Mouse (Mus musculus) G1E (cell line): ENCODE data around the gene Nr4a2. TPM values are rescaled to one million over a fixed set of nuclear protein-coding genes. Genes with fewer than 3 reads are reported as not detected.

Experiments
- ATAC-seq: 2 replicates; pipeline ENCODE4 v1.8.0; 2016; ENCODE audit warnings: mild to moderate bottlenecking; ENCODE audit not compliant: insufficient number of reproducible peaks, poor library complexity, low FRiP score, severe bottlenecking; ENCODE audit errors: extremely low read depth
- DNase-seq: peaks from one replicate; pipeline ENCODE4 v3.0.0; 2012; ENCODE audit warnings: low spot score
- H3K27me3 ChIP-seq: 2 replicates; pipeline ENCODE4 v1.6.1; 2012; ENCODE audit warnings: mild to moderate bottlenecking, low read length, inconsistent platforms; ENCODE audit not compliant: insufficient read depth
- H3K36me3 ChIP-seq: replicated peaks from 2 replicates; pipeline ENCODE3; 2012; ENCODE audit warnings: mild to moderate bottlenecking, inconsistent platforms
- H3K4me1 ChIP-seq: 2 replicates; pipeline ENCODE4 v1.6.1; 2012; ENCODE audit warnings: low read depth, low read length, inconsistent platforms, mixed read lengths; ENCODE audit not compliant: insufficient read depth
- H3K4me3 ChIP-seq: 2 replicates; pipeline ENCODE4 v1.5.1; 2012; ENCODE audit warnings: low read depth, mild to moderate bottlenecking, inconsistent platforms, low read length, moderate library complexity, mixed read lengths
- H3K9me3 ChIP-seq: replicated peaks from 2 replicates; pipeline ENCODE4 v1.6.1; 2012; ENCODE audit warnings: inconsistent platforms
- CTCF ChIP-seq: IDR thresholded peaks from 2 replicates; pipeline ENCODE4 v1.5.1; 2012; ENCODE audit warnings: low read depth, low read length, inconsistent platforms, mixed read lengths
- GATA1 ChIP-seq: IDR thresholded peaks from 2 replicates; pipeline ENCODE4 v1.6.1; 2012; ENCODE audit warnings: borderline replicate concordance, low read length, inconsistent platforms, mixed read lengths
- GATA2 ChIP-seq: IDR thresholded peaks from 2 replicates; pipeline ENCODE4 v1.6.1; 2012; ENCODE audit warnings: low read depth, low read length, inconsistent platforms, borderline replicate concordance
- POLR2AphosphoS5 ChIP-seq: IDR thresholded peaks from 2 replicates; pipeline ENCODE4 v1.6.1; 2012; ENCODE audit warnings: low read depth, low read length, inconsistent platforms; ENCODE audit not compliant: insufficient replicate concordance
- TAL1 ChIP-seq: conservative IDR thresholded peaks from 2 replicates; pipeline ENCODE4 v1.6.1; 2012; ENCODE audit warnings: low read depth, low read length, inconsistent platforms, mixed read lengths
- polyA plus RNA-seq: library from polyadenylated mRNA; stranded (reverse); fragments of >175 nt; gene quantifications from 2 replicates; pipeline ENCODE4 v1.2.3, GENCODE M21; 2012
- total RNA-seq, 2 experiments: library from RNA; stranded (forward) in 1 of 2; stranded (reverse) in 1 of 2; fragments of 200-1000 nt in 1 of 2; fragments of >200 nt in 1 of 2; fragmentation: Nextera tagmentation in 1 of 2; gene quantifications; 2 replicates each; pipeline ENCODE4 v1.2.3; 2014 to 2017

The Nr4a2 gene
- total RNA-seq (2014; fragmentation: Nextera tagmentation) (12.9 and 13.9 TPM in 2 replicates), total RNA-seq (2017) (2.9 and 3.2 TPM in 2 replicates), polyA plus RNA-seq (2.5 and 3.0 TPM in 2 replicates)

DNA sequence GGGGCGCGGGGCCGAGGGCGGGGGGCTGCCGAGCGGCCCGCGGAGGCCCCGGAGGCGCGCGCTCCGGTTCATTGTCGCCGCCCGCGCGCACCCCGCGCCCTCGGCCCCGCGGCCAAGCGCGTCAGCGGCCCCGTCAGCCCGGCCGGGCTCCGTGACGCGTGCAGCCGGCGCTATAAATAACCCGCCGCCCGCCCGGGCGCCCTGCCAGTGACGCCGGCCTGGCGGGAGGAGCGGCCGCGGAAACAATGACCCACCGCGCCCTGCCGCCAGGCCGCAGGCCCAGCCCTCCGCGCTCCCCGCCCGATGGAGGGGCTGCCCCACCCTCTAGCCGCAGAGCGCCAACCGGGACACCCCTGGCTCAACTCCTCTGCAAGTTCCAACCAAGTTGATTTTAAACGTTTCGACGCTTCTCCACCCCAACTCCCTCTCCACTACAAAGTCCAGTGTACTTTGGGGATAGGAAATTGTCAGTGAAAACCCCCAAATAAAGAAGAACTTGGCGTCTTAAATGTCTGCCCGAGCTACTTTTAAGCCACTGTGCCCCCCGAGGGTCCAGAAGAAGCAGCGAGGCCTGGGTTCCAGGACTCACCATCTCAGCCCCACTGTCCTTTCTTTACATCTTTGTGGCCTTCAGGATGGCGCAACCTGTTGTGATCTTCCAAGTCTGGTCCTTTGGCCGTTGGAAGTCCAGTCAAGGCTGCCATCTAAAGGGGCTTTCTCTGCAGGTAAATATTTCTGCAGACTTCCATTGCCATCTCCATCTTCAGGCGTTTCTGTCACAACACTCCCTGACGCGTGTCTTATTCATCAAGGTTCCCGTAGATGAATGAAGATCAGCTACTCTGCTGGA lies at the start of gene Nr4a2:
Gene Nr4a2 (minus strand): TSS at position 13 of the 850 bp plus-strand sequence.
- H3K4me3 ChIP-seq = peak within 1 kb of the TSS; percentile 91

DNA sequence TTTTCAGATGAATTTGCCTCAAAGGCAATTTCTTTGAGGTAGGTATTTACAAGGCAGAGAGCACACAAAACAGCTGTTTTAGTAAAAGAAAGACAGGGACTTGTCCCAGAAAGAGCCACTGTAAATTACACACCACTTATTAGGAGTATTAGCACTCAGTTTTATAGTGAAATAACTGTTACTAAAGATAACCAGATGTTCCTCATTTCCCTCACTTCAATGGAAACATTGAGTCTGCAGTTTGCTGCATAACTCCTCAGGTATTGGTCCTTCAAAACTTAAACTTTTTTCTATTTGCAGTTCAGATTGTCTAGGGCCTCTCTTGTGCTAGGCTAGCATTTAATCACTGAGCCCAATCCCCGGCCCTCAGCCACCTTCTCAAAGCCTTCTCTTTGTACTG lies 41.6 kb upstream of the Nr4a2 start:
- Histone ChIP-seq H3K4me3 (no peak overlapping the region), H3K9me3 (no peaks in the 10 kb centered on the region), H3K36me3 (no peaks in the 10 kb centered on the region), H3K4me1 (peaks cover 15% of the 10 kb centered on the region), H3K27me3 (peaks cover 4% of the 10 kb centered on the region; the same call in 1 of the 2 replicates)
- DNase-seq = no peak
- 0 out of 2 replicates have a peak, but pooled peaks have one; percentile 26 for TF ChIP-seq TAL1
- no peak for TF ChIP-seq GATA1
- peak; percentile 89 for ATAC-seq

More for the DNA sequence above, at the start of gene Nr4a2:
- ATAC-seq (peak; percentile 52), DNase-seq (peak; percentile 81)
- no peaks in the 10 kb centered on the region for H3K27me3 ChIP-seq
- peaks cover 40% of the 10 kb centered on the region for H3K4me1 ChIP-seq
- H3K36me3 ChIP-seq = peaks cover 5% of the 10 kb centered on the region
- TF ChIP-seq CTCF (no peak), TAL1 (no peak), GATA2 (no peak), GATA1 (no peak), POLR2AphosphoS5 (no peak)
- no peaks in the 10 kb centered on the region for H3K9me3 ChIP-seq

DNA sequence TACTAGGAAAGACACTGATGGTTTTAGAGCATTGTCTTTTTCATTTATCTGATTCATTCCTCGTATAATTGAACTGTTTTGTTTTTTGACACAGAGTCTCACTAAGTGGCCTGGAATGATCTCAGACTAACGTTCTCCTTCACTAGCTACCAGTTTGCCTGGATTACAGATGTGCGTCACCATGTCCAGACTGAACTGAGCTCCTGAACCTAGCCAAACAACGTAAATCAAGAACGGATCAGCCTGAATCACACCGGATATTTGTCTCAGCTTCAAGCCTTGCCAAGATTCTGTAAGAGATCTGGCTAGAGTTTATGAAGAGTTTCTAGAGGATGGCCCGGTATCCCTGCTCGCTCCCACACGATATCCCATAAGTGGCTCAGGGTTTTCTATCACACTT lies 33.0 kb upstream of the Nr4a2 start:
- no peaks in the 10 kb centered on the region for H3K4me1 ChIP-seq
- no peak for TF ChIP-seq CTCF
- no peak for TF ChIP-seq TAL1
- no peak for TF ChIP-seq GATA2
- TF ChIP-seq GATA1 = no peak
- TF ChIP-seq POLR2AphosphoS5 = no peak
- H3K9me3 ChIP-seq = no peaks in the 10 kb centered on the region
- H3K27me3 ChIP-seq = peaks cover 4% of the 10 kb centered on the region; the same call in 1 of the 2 replicates
- no peak overlapping the region for H3K4me3 ChIP-seq
- ATAC-seq (no peak), DNase-seq (no peak)
- no peaks in the 10 kb centered on the region for H3K36me3 ChIP-seq

DNA sequence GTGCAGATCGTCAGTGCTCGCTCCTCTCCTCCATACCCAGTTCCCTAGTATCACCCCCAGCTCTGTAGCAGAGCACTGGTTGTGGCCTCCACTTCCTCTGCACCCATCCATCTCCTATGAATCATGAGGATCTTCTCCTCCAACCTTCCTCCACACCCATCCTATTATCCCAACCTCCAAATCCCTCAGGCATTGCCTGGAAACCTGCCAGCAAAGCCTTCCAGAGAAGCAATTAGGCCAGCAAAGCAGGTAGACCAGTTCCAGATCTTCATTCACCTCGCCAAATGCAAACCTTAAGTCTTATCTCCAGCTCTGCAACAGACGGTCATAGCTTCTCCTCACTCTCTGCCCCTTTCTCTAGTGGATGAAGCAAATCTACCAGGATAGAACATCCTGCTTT lies 26.0 kb upstream of the Nr4a2 start:
- TF ChIP-seq GATA2 = no peak
- TF ChIP-seq POLR2AphosphoS5 = no peak
- TF ChIP-seq CTCF = no peak
- TF ChIP-seq GATA1 = no peak
- TF ChIP-seq TAL1 = no peak
- H3K4me1 ChIP-seq = no peaks in the 10 kb centered on the region
- no peak for ATAC-seq

DNA sequence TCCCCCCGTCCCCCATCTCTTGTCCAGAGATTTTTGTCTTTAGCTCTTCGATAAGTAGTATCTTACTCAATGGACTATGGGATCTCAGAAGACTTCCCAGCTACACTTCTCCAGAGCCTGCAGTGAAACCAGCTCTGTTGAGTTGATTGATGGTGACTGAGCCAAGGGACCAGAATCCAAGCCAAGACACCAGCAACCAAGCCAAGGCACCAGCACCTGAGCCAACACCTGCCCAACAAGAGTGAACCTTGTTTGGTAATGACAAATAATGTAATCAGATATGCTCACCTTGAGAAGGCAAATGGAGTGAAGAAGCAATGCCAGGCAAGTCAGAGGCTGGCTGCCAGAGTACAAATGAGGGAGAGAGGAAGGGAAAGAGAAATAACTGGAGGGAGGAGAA lies 24.4 kb upstream of the Nr4a2 start:
- peaks cover 25% of the 10 kb centered on the region for H3K27me3 ChIP-seq
- TF ChIP-seq GATA2 = no peak
- TF ChIP-seq GATA1 = no peak
- TF ChIP-seq CTCF = no peak
- TF ChIP-seq POLR2AphosphoS5 = no peak
- no peak for DNase-seq
- no peaks in the 10 kb centered on the region for H3K36me3 ChIP-seq
- no peak for ATAC-seq
- no peaks in the 10 kb centered on the region for H3K4me1 ChIP-seq
- no peaks in the 10 kb centered on the region for H3K9me3 ChIP-seq
- no peak overlapping the region for H3K4me3 ChIP-seq

More for the DNA sequence above, 26.0 kb upstream of the Nr4a2 start:
- Histone ChIP-seq H3K9me3 (no peaks in the 10 kb centered on the region), H3K27me3 (peaks cover 15% of the 10 kb centered on the region), H3K4me3 (no peak overlapping the region), H3K36me3 (no peaks in the 10 kb centered on the region)
- DNase-seq = no peak

DNA sequence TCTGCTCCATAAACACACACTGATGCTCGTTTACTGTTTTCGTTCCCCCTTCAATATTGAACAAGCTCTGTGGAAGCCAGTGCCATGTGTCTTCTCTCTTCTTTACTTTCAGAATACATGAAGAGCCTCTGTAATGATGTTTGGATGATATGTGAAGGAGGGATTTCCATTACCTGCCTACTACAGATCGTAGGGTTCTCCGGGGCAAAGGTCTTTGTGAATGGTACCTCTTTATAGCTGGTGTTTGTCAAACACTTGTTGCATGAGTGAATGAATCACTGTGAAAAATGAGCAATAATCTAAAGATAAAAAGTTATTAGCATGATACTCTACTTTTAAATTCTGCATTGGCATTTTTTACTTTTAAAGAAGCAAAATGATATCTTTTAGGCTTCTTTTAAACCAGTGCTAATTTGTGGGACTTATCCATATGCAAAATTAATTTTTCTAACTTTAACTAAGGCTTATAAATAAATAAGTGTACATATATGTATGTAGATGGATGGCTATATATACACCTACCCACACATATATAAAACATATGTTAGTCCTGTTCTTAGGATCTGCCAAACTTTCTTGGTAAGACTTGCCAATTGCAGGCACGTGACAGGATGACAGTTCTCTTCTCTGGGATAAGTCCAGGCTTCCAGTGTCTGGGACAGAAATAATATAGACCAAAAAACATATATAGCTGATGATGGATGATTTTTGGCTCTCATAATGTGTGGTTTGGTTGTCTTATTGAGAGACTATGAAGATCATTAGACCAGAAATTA lies 22.0 kb upstream of the Nr4a2 start:
- peaks cover 34% of the 10 kb centered on the region for H3K27me3 ChIP-seq
- ATAC-seq (no peak), DNase-seq (no peak)
- TF ChIP-seq TAL1 (no peak), GATA1 (no peak), CTCF (no peak), GATA2 (no peak), POLR2AphosphoS5 (no peak)
- no peaks in the 10 kb centered on the region for H3K36me3 ChIP-seq
- H3K4me3 ChIP-seq = no peak overlapping the region
- no peaks in the 10 kb centered on the region for H3K4me1 ChIP-seq
- no peaks in the 10 kb centered on the region for H3K9me3 ChIP-seq
